Mouse (Mus musculus) activated CD4-positive, CD25-positive, alpha-beta regulatory T cell, adult 9 weeks (primary cell): ENCODE results near the gene Prss2. TPM values are rescaled to one million over a fixed set of nuclear protein-coding genes. Genes with fewer than 3 reads are reported as not detected.

Source experiments
- polyA plus RNA-seq: library from polyadenylated mRNA; unstranded; fragments of 100-300 nt; shearing (Covaris generic); gene quantifications from one replicate; pipeline ENCODE4 v1.2.1, GENCODE M21; 2017

Prss2 gene
- polyA plus RNA-seq: 1.4 TPM

GRCm38 (mm10) chr6:41521487-41521886, at the start of gene Prss2:
Gene Prss2, plus strand, starts transcription at chr6:41521787.

Other genes starting within 250 kb of the Prss2 start
- not detected for gene Try4, start 219.5 kb upstream of the Prss2 start, polyA plus RNA-seq
- 0.73 TPM for gene Try5, start 204.9 kb upstream of the Prss2 start, polyA plus RNA-seq
- gene Try10, start 167.7 kb upstream of the Prss2 start, polyA plus RNA-seq: 0.48 TPM
- gene Prss3, start 144.1 kb upstream of the Prss2 start, polyA plus RNA-seq: not detected
- not detected for gene Gm5771, start 129.4 kb upstream of the Prss2 start, polyA plus RNA-seq
- gene Gm10334, start 75.6 kb upstream of the Prss2 start, polyA plus RNA-seq: not detected
- gene Prss1, start 62.9 kb upstream of the Prss2 start, polyA plus RNA-seq: not detected
- gene Ephb6, start 83.7 kb downstream of the Prss2 start, polyA plus RNA-seq: 49.1 TPM
- gene Trpv6, start 114.6 kb downstream of the Prss2 start, polyA plus RNA-seq: 0.50 TPM
- gene Trpv5, start 159.0 kb downstream of the Prss2 start, polyA plus RNA-seq: not detected
- not detected for gene Llcfc1, start 162.6 kb downstream of the Prss2 start, polyA plus RNA-seq
- gene Kel, start 182.6 kb downstream of the Prss2 start, polyA plus RNA-seq: 0.67 TPM